Mouse (Mus musculus): Measurements from ENCODE around the gene Ndufa8.

- TF ChIP-seq POLR2A (IDR thresholded peaks at IDR 0.05; ENCODE audit: extremely low read depth, insufficient read depth, low read length) (no peak), CTCF (IDR thresholded peaks at IDR 0.05; ENCODE audit: extremely low read depth, insufficient read depth, low read length) (no peak)
Observed at GRCm38 (mm10) chr2:35999212-35999611, 50.0 kb downstream of the Ndufa8 start.

Data from cortical plate, adult 2 months (tissue).